24 mouse cellular contexts compared by ENCODE assay signal in genomic region chr13:96507541-96507940, GRCm38 (mm10). TPM values are rescaled to one million over a fixed set of nuclear protein-coding genes. Genes with fewer than 3 reads are reported as not detected.
A peak's percentile ranks its signal among the peaks of the same experiment; 100 is the strongest.
DNase-seq lines count a peak whose midpoint lies in the region; ATAC-seq and TF ChIP-seq lines count a peak whose summit lies in the region.
"Had no signal": no experiment of that assay in that cellular context is flagged by ENCODE, and none has a peak within 500 bp of the region (broad histone marks: within the 10 kb centered on the region; RNA-seq: fewer than 3 reads in every experiment).

No protein-coding gene starts in this region.

- H3K4me3 ChIP-seq in lung, embryonic 15.5 days = no peak overlapping the region
- H3K4me3 ChIP-seq in lung, postnatal 0 days (ENCODE audit: low read depth, low read length) = no peak overlapping the region
- H3K4me3 ChIP-seq in lung, adult 2 months (replicated peaks; ENCODE audit: extremely low read depth, low read depth, low read length) = no peak overlapping the region
- H3K4me3 ChIP-seq: embryonic facial prominence, embryonic 13.5 days; embryonic facial prominence, embryonic 15.5 days; erythroblast, embryonic 14.5 days; forebrain, embryonic 10.5 days; forebrain, embryonic 12.5 days had no signal

- TF ChIP-seq CTCF in lung, postnatal 0 days (IDR thresholded peaks at IDR 0.05) = no peak
- TF ChIP-seq CTCF in lung, adult 2 months (IDR thresholded peaks at IDR 0.05; ENCODE audit: insufficient read depth, low read length) = no peak

- peaks cover 18% of the 10 kb centered on the region for H3K4me1 ChIP-seq in lung, embryonic 15.5 days
- H3K4me1 ChIP-seq in lung, postnatal 0 days (ENCODE audit: insufficient read depth, low read depth, low read length) = peaks cover 5% of the 10 kb centered on the region; the same call in 1 of the 2 replicates
- peaks cover 16% of the 10 kb centered on the region for H3K4me1 ChIP-seq in lung, adult 2 months (ENCODE audit: control insufficient read depth, insufficient read depth, low read length)
- H3K4me1 ChIP-seq: embryonic facial prominence, embryonic 15.5 days; forebrain, embryonic 10.5 days; forebrain, embryonic 12.5 days had no signal

- 0 out of 2 replicates have a peak, but pooled peaks cover 3% of the 10 kb centered on the region for H3K27me3 ChIP-seq in lung, embryonic 15.5 days
- no peaks in the 10 kb centered on the region for H3K27me3 ChIP-seq in lung, postnatal 0 days (replicated peaks; ENCODE audit: insufficient read depth, low read length)
- H3K27me3 ChIP-seq: embryonic facial prominence, embryonic 13.5 days; embryonic facial prominence, embryonic 15.5 days; forebrain, embryonic 12.5 days had no signal

- H3K9ac ChIP-seq in lung, embryonic 15.5 days = no peak overlapping the region
- H3K9ac ChIP-seq in lung, postnatal 0 days (replicated peaks; ENCODE audit: low read depth) = no peak overlapping the region
- H3K9ac ChIP-seq: embryonic facial prominence, embryonic 13.5 days; embryonic facial prominence, embryonic 15.5 days; forebrain, embryonic 12.5 days had no signal

- 62% methylated on average over 4 of the region's 4 CpGs for WGBS in lung, embryonic 15.5 days
- 58% methylated on average over 4 of the region's 4 CpGs for WGBS in lung, postnatal 0 days
- WGBS in lung, adult 2 months = 78% methylated on average over 4 of the region's 4 CpGs

- H3K4me2 ChIP-seq in lung, embryonic 15.5 days = no peak overlapping the region
- no peak overlapping the region for H3K4me2 ChIP-seq in lung, postnatal 0 days (replicated peaks; ENCODE audit: low read depth, low read length)
- H3K4me2 ChIP-seq: embryonic facial prominence, embryonic 13.5 days; embryonic facial prominence, embryonic 15.5 days; forebrain, embryonic 12.5 days had no signal

- H3K9me3 ChIP-seq in lung, embryonic 15.5 days = no peaks in the 10 kb centered on the region
- H3K9me3 ChIP-seq in lung, postnatal 0 days (ENCODE audit: low read length) = no peaks in the 10 kb centered on the region
- H3K9me3 ChIP-seq: embryonic facial prominence, embryonic 13.5 days; embryonic facial prominence, embryonic 15.5 days; forebrain, embryonic 10.5 days; forebrain, embryonic 12.5 days had no signal

- H3K27ac ChIP-seq in lung, embryonic 15.5 days = no peak overlapping the region
- no peak overlapping the region for H3K27ac ChIP-seq in lung, postnatal 0 days (ENCODE audit: low read length)
- H3K27ac ChIP-seq: embryonic facial prominence, embryonic 13.5 days; embryonic facial prominence, embryonic 15.5 days; forebrain, embryonic 10.5 days; forebrain, embryonic 12.5 days had no signal

- no peak for TF ChIP-seq POLR2A in lung, adult 2 months (IDR thresholded peaks at IDR 0.05; ENCODE audit: borderline replicate concordance, extremely low read depth, low read depth, low read length)

- no peaks in the 10 kb centered on the region for H3K36me3 ChIP-seq in lung, embryonic 15.5 days
- H3K36me3 ChIP-seq in lung, postnatal 0 days (ENCODE audit: insufficient read depth, low read length) = no peaks in the 10 kb centered on the region
- H3K36me3 ChIP-seq: embryonic facial prominence, embryonic 15.5 days; forebrain, embryonic 12.5 days had no signal

- DNase-seq in lung, postnatal 25 days (ENCODE audit: low spot score) = no peak
- DNase-seq in lung, postnatal 0 days (ENCODE audit: low spot score) = peak; percentile 66
- DNase-seq in lung, adult 2 months = no peak
- DNase-seq: adrenal gland, adult 2 months; adrenal gland, postnatal 10 days; adrenal gland, postnatal 25 days; cerebellum, adult 11 months; cerebellum, adult 18-20 months; cerebellum, adult 8-10 months; cerebellum, adult 9-11 months; cerebellum, postnatal 14 days; cerebellum, postnatal 36 days; embryo, embryonic 11 days had no signal

- TF ChIP-seq EP300 in lung, postnatal 0 days (IDR thresholded peaks at IDR 0.05) = peak; percentile 53; the same call in 1 of the 2 replicates

- ATAC-seq in lung, embryonic 15.5 days (ENCODE audit: borderline replicate concordance, extremely low read depth, low FRiP score, low TSS enrichment) = peak; percentile 35; the same call in 1 of the 2 replicates
- ATAC-seq in lung, postnatal 0 days = peak; percentile 43
- ATAC-seq: forebrain, embryonic 14.5 days; forebrain, embryonic 16.5 days had no signal

RNA-seq across cellular contexts. Expression of gene Gm17622, which starts 17.0 kb away (rescaled TPM):
- polyA plus RNA-seq in lung, embryonic 15.5 days (2015; fragmentation: Nextera tagmentation; extraction: Ambion mirVana) = not detected in 2 replicates
- polyA plus RNA-seq in lung, postnatal 0 days (2015; fragmentation: Nextera tagmentation; extraction: Ambion mirVana) = not detected in 2 replicates
- polyA plus RNA-seq in lung, adult 2 months (2012; rRNA removed) = not detected in 2 replicates
- polyA plus RNA-seq: adrenal gland, adult 2 months; brain, embryonic 14.5 days; C2C12; embryonic facial prominence, embryonic 11.5 days; embryonic facial prominence, embryonic 13.5 days; embryonic facial prominence, embryonic 15.5 days; erythroblast, embryonic 14.5 days; forebrain, embryonic 10.5 days; forebrain, embryonic 12.5 days; forebrain, embryonic 14.5 days; forebrain, embryonic 16.5 days had no signal

RNA-seq across cellular contexts. Expression of gene Polk, which starts 34.8 kb away (rescaled TPM):
- polyA plus RNA-seq in lung, embryonic 15.5 days (2015; fragmentation: Nextera tagmentation; extraction: Ambion mirVana) = 8.1 and 8.7 TPM in 2 replicates
- 4.6 and 5.0 TPM in 2 replicates for polyA plus RNA-seq in lung, postnatal 0 days (2015; fragmentation: Nextera tagmentation; extraction: Ambion mirVana)
- polyA plus RNA-seq in lung, adult 2 months (2012; rRNA removed) = 1.7 and 3.6 TPM in 2 replicates

RNA-seq across cellular contexts. Expression of gene Col4a3bp, which starts 34.9 kb away (rescaled TPM):
- polyA plus RNA-seq in lung, embryonic 15.5 days (2015; fragmentation: Nextera tagmentation; extraction: Ambion mirVana) = 9.6 and 11.1 TPM in 2 replicates
- 10.0 and 12.9 TPM in 2 replicates for polyA plus RNA-seq in lung, postnatal 0 days (2015; fragmentation: Nextera tagmentation; extraction: Ambion mirVana)
- 15.2 and 21.4 TPM in 2 replicates for polyA plus RNA-seq in lung, adult 2 months (2012; rRNA removed)

RNA-seq across cellular contexts. Expression of gene Ankdd1b, which starts 36.5 kb away (rescaled TPM):
- 0.19 TPM in 1 of 2 replicates, not detected in the other for polyA plus RNA-seq in lung, embryonic 15.5 days (2015; fragmentation: Nextera tagmentation; extraction: Ambion mirVana)
- polyA plus RNA-seq in lung, postnatal 0 days (2015; fragmentation: Nextera tagmentation; extraction: Ambion mirVana) = 0.19 and 0.24 TPM in 2 replicates
- 0.06 TPM in 1 of 2 replicates, not detected in the other for polyA plus RNA-seq in lung, adult 2 months (2012; rRNA removed)
- polyA plus RNA-seq: C2C12; embryonic facial prominence, embryonic 11.5 days; forebrain, embryonic 10.5 days; forebrain, embryonic 12.5 days; forebrain, embryonic 14.5 days; forebrain, embryonic 16.5 days had no signal
